Mouse (Mus musculus): ENCODE results near the gene Pask.

- TF ChIP-seq GATA1 (IDR thresholded peaks at IDR 0.05; ENCODE audit: borderline replicate concordance, low read length) (no peak), FLI1 (IDR thresholded peaks at IDR 0.05; ENCODE audit: low read length) (no peak)
These were observed 53.5 kb downstream of the Pask start for GRCm38 (mm10) chr1:93289678-93290214.
